Mouse (Mus musculus) heart, adult 18-20 months (tissue): ENCODE results near the gene 4833439L19Rik. TPM values are rescaled to one million over a fixed set of nuclear protein-coding genes. Genes with fewer than 3 reads are reported as not detected.
A peak's percentile ranks its signal among the peaks of the same experiment; 100 is the strongest.
"Not testable (repeated sequence)": the region's sequence is repeated elsewhere in the genome, so short reads cannot be mapped to it uniquely, and the experiment has no call there.

Source experiments
- DNase-seq, 2 experiments: peaks; one replicate each; pipeline ENCODE4 v3.0.0; 2021 to 2022; ENCODE audit warnings: mixed read lengths in 1 of 2
- long read RNA-seq, 2 experiments: library from polyadenylated mRNA; stranded (forward); transcript quantifications; one replicate each; pipeline ENCODE4 v2.0.0; 2021
- total RNA-seq, 2 experiments: library from RNA; stranded (reverse); gene quantifications; 2 replicates each; pipeline ENCODE4 v1.2.3; 2021

4833439L19Rik gene
- total RNA-seq: 100 to 1,000 TPM in 1 of 2 experiments, 10 to 100 TPM in 1; 94.5 to 102 TPM
- long read RNA-seq, experiment 1, transcript 4833439L19Rik-201 (9 exons, 2,727 nt): major isoform, 23 of 155 reads
- long read RNA-seq, experiment 1, transcript 4833439L19Rik-209 (5 exons, 946 nt): minor isoform, 16 of 155 reads
- long read RNA-seq, experiment 1, partial matches to known transcripts: 14 of 155 reads
- long read RNA-seq, experiment 1, other reads (novel, unspliced or antisense): 100 of 155 reads
- long read RNA-seq, experiment 2, transcript 4833439L19Rik-201 (9 exons, 2,727 nt): major isoform, 17 of 72 reads
- long read RNA-seq, experiment 2, transcript 4833439L19Rik-209 (5 exons, 946 nt): minor isoform, 8 of 72 reads
- long read RNA-seq, experiment 2, partial matches to known transcripts: 7 of 72 reads
- long read RNA-seq, experiment 2, other reads (novel, unspliced or antisense): 39 of 72 reads

DNA sequence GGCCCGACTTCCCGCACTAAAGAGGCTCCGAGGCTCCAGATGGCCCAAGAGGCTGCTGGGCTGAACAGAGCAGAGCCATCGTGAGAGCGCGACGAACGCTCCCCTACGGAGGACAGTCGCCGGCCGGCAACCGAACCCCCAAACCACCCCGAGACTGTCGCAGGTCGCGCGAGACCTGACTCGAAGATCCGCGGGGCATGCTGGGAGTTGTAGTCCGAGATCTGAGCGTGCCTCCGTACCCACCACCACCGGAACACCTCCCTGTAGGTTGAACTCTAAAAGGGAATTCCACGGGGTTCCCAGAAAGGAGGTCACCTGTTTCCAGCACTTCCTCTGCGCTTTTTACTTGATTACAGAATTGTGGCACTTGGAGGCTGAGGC, at the start of gene 4833439L19Rik:
TSS of gene 4833439L19Rik (minus strand) at position 235 of the 381 bp plus-strand sequence.
- peak; percentile 95 to 99 for DNase-seq

- not testable (repeated sequence) for DNase-seq
These were observed 47.9 kb upstream of the 4833439L19Rik start for GRCm38 (mm10) chr13:54613141-54613540.

- DNase-seq: peak; percentile 93 to 96
These were observed 45.9 kb upstream of the 4833439L19Rik start, which contains the start of gene Cltb for GRCm38 (mm10) chr13:54610972-54611754. TSS of gene Cltb (minus strand) at chr13:54611344.

DNA sequence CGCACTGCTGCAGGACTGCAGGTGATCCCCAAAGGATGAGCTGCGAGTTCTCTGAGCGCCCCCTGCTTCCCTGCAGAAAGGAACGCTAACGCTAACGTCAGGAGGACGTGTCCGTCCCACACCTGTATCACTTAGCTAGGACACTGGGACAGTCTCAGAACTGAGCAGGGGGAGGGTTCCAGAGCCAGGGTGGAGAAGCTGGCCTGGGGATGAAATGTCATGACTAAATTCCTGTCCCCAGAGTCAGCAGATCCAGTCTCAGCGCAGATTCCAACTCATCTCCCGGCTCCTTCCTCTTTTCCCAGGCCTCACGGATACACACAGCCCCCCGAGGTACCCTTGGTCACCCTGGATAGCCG, 45.4 kb upstream of the 4833439L19Rik start:
- peak in 1 of 2 experiments; percentile 57 for DNase-seq

- DNase-seq: no peak
These were observed 44.1 kb upstream of the 4833439L19Rik start for GRCm38 (mm10) chr13:54609301-54609700.

DNA sequence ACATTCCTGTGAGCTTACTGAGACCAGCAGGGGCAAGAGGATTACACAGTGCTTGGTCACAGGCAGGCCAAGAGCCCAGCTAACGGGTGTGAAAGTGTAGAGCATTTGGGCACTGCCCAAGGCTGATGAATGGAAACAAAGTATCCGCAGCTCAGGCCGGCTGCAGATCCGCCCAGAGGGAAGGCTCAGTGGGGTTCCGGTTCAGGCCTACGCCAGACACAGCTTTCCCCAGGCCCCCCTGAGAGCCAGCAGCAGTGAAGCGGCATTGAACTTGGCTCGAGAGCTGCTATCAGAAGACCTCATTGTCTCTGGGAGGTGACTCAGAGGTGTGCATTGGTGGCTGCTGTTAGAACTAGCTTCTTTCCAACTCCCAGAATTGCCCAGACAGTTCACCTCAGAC, 43.4 kb upstream of the 4833439L19Rik start:
- DNase-seq: peak in 1 of 2 experiments; percentile 56

DNA sequence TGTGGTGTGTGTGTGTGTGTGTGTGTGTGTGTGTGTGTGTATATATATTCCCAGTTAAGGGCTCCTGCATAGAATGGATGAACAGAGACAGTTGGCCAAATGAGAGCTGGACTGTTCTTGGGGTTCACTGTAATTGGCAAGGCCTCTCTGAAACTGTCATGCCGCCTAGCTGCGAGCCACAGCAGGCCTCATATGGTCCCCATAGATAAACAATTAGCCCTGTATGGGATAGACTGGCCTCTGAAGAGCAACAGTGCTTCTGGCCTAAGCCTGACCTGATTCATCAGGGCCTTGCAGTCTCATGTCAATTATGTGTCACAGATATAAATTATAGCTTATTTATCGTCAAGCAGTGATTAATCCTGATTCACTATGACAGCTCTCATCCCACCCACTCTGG, 42.8 kb upstream of the 4833439L19Rik start:
- no peak for DNase-seq

GRCm38 (mm10) chr13:54607204-54607603, 42.0 kb upstream of the 4833439L19Rik start:
- DNase-seq: no peak

- peak in 1 of 2 experiments; percentile 42 for DNase-seq
These were observed 40.2 kb upstream of the 4833439L19Rik start for GRCm38 (mm10) chr13:54605426-54605825.

- DNase-seq: no peak
These were observed 39.0 kb upstream of the 4833439L19Rik start for GRCm38 (mm10) chr13:54604221-54604620.

DNA sequence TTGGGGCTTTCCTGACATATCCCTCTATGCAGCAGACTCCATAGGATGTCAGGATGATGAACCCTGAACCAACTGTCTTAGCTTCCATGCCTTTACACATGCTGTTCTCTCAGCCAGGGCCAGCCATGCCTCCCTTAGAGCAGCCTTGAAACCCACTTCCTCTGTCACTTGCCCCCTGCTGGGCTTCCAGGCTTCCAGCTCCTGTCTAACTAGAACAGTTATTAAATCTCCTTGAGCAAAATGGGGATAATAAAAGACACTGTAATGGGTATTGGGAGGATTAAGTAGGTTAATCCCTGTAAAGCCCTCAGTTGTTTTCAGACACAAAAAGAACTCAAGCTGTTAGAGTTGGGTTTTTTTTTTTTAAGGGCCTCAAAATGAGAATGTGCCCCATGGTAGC, 38.3 kb upstream of the 4833439L19Rik start:
- no peak for DNase-seq

- no peak for DNase-seq
These were observed 37.4 kb upstream of the 4833439L19Rik start for GRCm38 (mm10) chr13:54602639-54603111.

DNA sequence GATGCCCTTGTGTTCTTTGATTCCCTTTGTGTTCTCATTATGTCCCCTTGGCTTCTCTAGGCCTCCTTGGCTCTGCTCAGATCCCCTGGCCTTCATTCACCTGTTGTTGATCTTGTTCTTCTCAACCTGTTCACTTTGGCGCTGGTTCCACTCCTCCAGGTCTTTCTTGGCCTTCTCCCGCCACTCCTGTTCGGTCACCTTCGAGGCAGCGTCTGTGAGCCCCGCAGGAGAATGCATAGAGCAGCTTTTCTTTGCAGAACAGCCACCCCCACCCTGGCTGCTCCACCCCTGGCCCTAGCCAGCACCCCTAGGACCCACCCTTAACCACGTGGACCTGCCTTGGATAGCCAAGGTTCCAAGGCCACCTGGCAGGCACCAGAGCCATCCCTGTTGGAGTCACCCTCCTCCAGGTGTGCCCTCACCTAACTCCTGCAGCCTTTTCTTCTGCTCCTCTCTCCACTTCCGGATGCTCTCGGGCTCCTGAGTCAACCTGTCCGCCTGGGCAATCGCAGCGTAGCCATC, 33.4 kb upstream of the 4833439L19Rik start:
- DNase-seq: no peak

- DNase-seq: no peak
These were observed 31.6 kb upstream of the 4833439L19Rik start for GRCm38 (mm10) chr13:54596870-54597269.

DNA sequence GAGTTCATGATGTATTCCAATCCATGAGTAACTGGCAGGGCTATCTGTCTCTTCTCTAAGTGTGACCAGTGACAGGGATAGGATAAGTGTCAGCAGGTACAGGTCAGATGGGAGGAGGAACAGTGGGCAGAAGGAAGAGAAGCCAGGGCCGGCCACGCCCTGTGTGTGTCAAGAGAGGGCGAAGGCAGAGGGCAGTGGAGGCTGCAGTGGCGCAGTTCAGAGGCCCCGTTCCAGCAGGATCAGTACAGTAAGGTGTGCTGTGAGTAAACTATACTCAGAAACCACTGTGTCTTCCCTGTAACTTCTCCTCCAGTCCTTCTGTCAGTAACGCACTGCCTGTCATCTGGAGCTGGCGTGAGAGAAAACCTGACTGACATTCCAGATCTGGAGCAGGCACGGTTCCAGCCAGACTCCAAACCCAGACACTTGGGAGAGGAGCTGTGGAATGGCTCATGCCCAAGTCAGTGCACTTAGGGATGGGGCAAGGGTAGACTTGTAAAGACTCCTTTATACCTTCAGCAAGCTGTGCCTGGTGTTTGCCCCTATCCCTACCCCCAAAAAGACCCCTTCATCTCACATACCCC, 31.0 kb upstream of the 4833439L19Rik start:
- peak; percentile 41 to 57 for DNase-seq

DNA sequence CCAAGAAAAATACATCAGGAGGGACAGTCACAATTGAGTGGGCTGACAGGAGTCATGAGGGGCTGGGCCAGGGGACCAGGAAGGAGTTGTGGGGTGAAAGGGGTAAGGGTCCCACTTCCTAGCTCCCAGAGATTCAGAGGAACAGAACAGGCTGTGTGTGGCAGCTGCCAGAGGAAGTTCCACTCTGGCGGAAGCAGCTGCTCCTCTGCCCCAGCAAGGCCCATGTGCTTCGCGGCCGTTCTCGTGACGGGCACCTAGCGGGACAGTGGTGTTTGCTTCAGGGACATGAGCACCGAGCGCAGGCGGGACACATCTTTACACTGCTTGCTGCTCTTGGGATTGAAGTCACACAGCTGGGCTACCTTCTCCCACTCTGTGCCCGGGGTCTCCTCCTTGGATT, 28.4 kb upstream of the 4833439L19Rik start:
- DNase-seq: no peak

DNA sequence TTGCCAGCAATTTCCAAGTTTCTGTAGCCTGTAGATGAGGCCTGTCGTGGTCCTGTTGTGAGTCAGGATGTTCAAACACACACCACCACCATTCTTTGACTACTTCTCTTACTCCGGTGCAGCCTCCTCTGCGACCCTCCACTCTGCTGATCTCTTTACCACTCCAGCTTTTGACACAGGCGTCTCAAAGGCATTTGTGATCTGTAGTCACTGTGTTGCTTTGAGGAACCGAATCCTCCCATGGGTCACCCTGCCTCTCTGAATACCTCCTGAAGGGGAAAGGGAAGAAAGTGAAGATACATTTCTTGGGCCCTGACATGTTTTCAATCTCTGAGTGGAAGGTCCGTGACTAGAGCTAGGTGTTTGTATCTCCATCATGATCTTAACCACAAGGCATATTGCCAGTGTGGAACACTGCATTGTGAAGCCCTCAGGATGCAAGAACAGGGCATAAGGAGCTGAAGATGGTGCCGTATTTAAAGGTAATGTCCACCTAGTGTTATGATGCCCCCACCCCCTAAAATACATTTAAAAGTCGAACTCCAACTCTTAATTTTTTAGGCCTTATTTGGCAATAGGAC, 26.6 kb upstream of the 4833439L19Rik start:
- DNase-seq: no peak

GRCm38 (mm10) chr13:54589996-54590951, 25.0 kb upstream of the 4833439L19Rik start, which contains the start of the genes Nop16 and Higd2a:
TSS of gene Nop16 (minus strand) at chr13:54590090.
TSS of gene Higd2a (plus strand) at chr13:54590207.
- peak; percentile 98 to 99 for DNase-seq

DNA sequence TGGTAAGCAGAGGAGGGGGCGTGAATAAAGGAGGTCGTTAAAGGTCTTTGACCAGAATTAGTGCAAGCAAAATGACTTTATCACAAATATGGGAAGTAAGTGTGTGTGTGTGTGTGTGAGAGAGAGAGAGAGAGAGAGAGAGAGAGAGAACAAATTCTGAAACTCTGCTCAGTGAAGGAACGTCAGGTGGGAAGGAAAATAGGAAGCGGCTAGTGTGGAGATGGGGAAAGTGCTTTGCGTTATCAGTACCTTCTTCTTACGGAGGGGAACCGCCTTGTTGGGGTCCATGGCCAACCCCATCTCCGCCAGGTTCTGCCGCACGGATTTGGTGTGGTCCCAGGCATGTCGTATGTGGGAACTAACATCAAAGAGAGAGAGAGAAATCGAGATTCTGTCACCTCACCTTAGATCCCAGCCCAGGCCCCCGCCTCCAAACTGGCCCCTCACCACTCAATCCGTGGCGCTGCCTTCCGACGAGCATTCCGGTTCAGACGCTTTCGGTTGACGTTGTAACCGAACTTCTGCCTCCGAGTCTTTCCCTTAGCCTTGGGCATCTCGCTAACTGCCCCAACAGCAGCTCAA, 24.3 kb upstream of the 4833439L19Rik start:
- DNase-seq: no peak

- no peak for DNase-seq
These were observed 20.6 kb upstream of the 4833439L19Rik start for GRCm38 (mm10) chr13:54585831-54586230.
